Comparison of ENCODE assay signal across 8 mouse cellular contexts in genomic region chr16:34690334-34691144, GRCm38 (mm10). TPM values are rescaled to one million over a fixed set of nuclear protein-coding genes. Genes with fewer than 3 reads are reported as not detected.
DNase-seq lines count a peak whose midpoint lies in the region; ATAC-seq and TF ChIP-seq lines count a peak whose summit lies in the region.

Ccdc14 (plus strand) TSS chr16:34690616.

- intact Hi-C loops in left cerebral cortex, adult 2 months (cut with DNase I): no loop called here

- H3K4me2 ChIP-seq in hindbrain, postnatal 0 days (ENCODE audit: low read depth, low read length): peak within 1 kb of the TSS; percentile 97

- peak; percentile 93 for ATAC-seq in hindbrain, postnatal 0 days
- ATAC-seq in megakaryocyte, adult 5-6 weeks (ENCODE audit: poor library complexity, severe bottlenecking): peak; percentile 96

- H3K27ac ChIP-seq in hindbrain, postnatal 0 days: peak within 1 kb of the TSS; percentile 88
- peak within 1 kb of the TSS; percentile 72 for H3K27ac ChIP-seq in left cerebral cortex, adult 2 months

- no peaks in the 10 kb centered on the region for H3K4me1 ChIP-seq in hindbrain, postnatal 0 days (ENCODE audit: insufficient read depth, low read length)

- no peaks in the 10 kb centered on the region for H3K9me3 ChIP-seq in hindbrain, postnatal 0 days (ENCODE audit: low read length)

- TF ChIP-seq CTCF in hindbrain, postnatal 0 days (IDR thresholded peaks at IDR 0.05; ENCODE audit: low read depth): no peak
- TF ChIP-seq CTCF in left cerebral cortex, adult 2 months (IDR thresholded peaks at IDR 0.05): no peak

- H3K36me3 ChIP-seq in hindbrain, postnatal 0 days (ENCODE audit: insufficient read depth, low read length): no peaks in the 10 kb centered on the region

- H3K9ac ChIP-seq in hindbrain, postnatal 0 days (replicated peaks; ENCODE audit: low read length): peak within 1 kb of the TSS; percentile 58

- DNase-seq in WW6 (ENCODE audit: low read depth, low spot score): peak; percentile 92
- DNase-seq in cerebellum, postnatal 4 days (ENCODE audit: low spot score in 2 of 2): peak; percentile 69 to 79
- peak; percentile 88 for DNase-seq in gastrocnemius, adult 18-20 months (ENCODE audit: low spot score)
- peak; percentile 94 for DNase-seq in hindbrain, postnatal 0 days (ENCODE audit: low spot score)
- DNase-seq in left cerebral cortex, adult 2 months (ENCODE audit: extremely low spot score in 1 of 2, low spot score in 2 of 2): peak; percentile 69 to 78
- peak; percentile 79 to 80 for DNase-seq in right cerebral cortex, adult 2 months (ENCODE audit: low spot score in 2 of 2)
- peak; percentile 91 for DNase-seq in urinary bladder, postnatal 14 days (ENCODE audit: low spot score)

- WGBS in hindbrain, postnatal 0 days: 1% methylated on average over 53 of the region's 53 CpGs

- peak within 1 kb of the TSS; percentile 65 for H3K4me3 ChIP-seq in hindbrain, postnatal 0 days (ENCODE audit: low read length)
- H3K4me3 ChIP-seq in left cerebral cortex, adult 2 months: peak within 1 kb of the TSS; percentile 56

- H3K27me3 ChIP-seq in hindbrain, postnatal 0 days (ENCODE audit: insufficient read depth, low read length): no peaks in the 10 kb centered on the region

RNA-seq across cellular contexts. Expression of gene Ccdc14, which starts in this region (rescaled TPM):
- 1 to 10 TPM; 1.9 to 2.1 TPM for total RNA-seq in gastrocnemius, adult 18-20 months (2021)
- total RNA-seq in hindbrain, postnatal 0 days (2014; rRNA removed): 3.4 and 4.5 TPM in 2 replicates
- polyA plus RNA-seq in hindbrain, postnatal 0 days (2015; fragmentation: Nextera tagmentation; extraction: Ambion mirVana): 1.8 and 2.3 TPM in 2 replicates
- total RNA-seq in left cerebral cortex, adult 2 months (2021): 1 to 10 TPM; 2.1 to 3.4 TPM
- 4.8 and 5.1 TPM in 2 replicates for total RNA-seq in megakaryocyte, adult 5-6 weeks (2015)
- total RNA-seq in megakaryocyte, adult 5-6 weeks (2017): 6.5 and 7.7 TPM in 2 replicates

Comparison
In these comparisons a context has a peak if more than half of its experiments do, and no peak if none do; other contexts are left out.
1. Peak in every context shown above with its lines: DNase-seq, ATAC-seq, H3K4me3 ChIP-seq and H3K27ac ChIP-seq.